Mouse (Mus musculus) C2C12 (cell line): ENCODE results near the gene Bbs5. TPM values are rescaled to one million over a fixed set of nuclear protein-coding genes. Genes with fewer than 3 reads are reported as not detected.
"Not testable (repeated sequence)": the region's sequence is repeated elsewhere in the genome, so short reads cannot be mapped to it uniquely, and the experiment has no call there.

Source experiments
- H3K27me3 ChIP-seq: one replicate; pipeline ENCODE4 v1.6.1; 2011; ENCODE audit not compliant: control insufficient read depth, insufficient read depth, insufficient read length
- H3K36me3 ChIP-seq: one replicate; pipeline ENCODE4 v1.6.1; 2011; ENCODE audit not compliant: control insufficient read depth, insufficient read depth
- H3K4me3 ChIP-seq: one replicate; pipeline ENCODE4 v1.5.1; 2011; ENCODE audit warnings: mild to moderate bottlenecking, control low read depth; ENCODE audit not compliant: poor library complexity, insufficient read depth, severe bottlenecking
- H3K79me2 ChIP-seq: one replicate; pipeline ENCODE4 v1.6.1; 2011; ENCODE audit not compliant: control insufficient read depth, insufficient read depth
- H3K79me3 ChIP-seq: one replicate; pipeline ENCODE4 v1.6.1; 2011; ENCODE audit warnings: low read depth, control low read depth
- H3ac ChIP-seq: one replicate; pipeline ENCODE3; 2011; ENCODE audit warnings: low read depth; ENCODE audit not compliant: control insufficient read depth, insufficient read length
- CEBPB ChIP-seq: IDR thresholded peaks from one replicate; pipeline ENCODE4 v1.6.1; 2011; ENCODE audit warnings: low read depth, mild to moderate bottlenecking, control low read depth, moderate library complexity
- CTCF ChIP-seq: IDR thresholded peaks from one replicate; pipeline ENCODE4 v1.5.1; 2011; ENCODE audit not compliant: control insufficient read depth, insufficient read depth, insufficient read length
- FOSL1 ChIP-seq: IDR thresholded peaks from one replicate; pipeline ENCODE4 v1.8.0; 2011; ENCODE audit warnings: mild to moderate bottlenecking, low read length; ENCODE audit not compliant: poor library complexity, insufficient read depth, severe bottlenecking
- MAX ChIP-seq: IDR thresholded peaks from one replicate; pipeline ENCODE4 v1.6.1; 2011; ENCODE audit warnings: mild to moderate bottlenecking, control low read depth
- MYOD1 ChIP-seq: IDR thresholded peaks from one replicate; pipeline ENCODE4 v1.6.1; 2011; ENCODE audit warnings: low read depth; ENCODE audit not compliant: control insufficient read depth, insufficient read length
- MYOG ChIP-seq: IDR thresholded peaks from one replicate; pipeline ENCODE4 v1.6.1; 2011; ENCODE audit not compliant: control insufficient read depth, insufficient read length; ENCODE audit errors: extremely low read depth
- USF1 ChIP-seq: IDR thresholded peaks from one replicate; pipeline ENCODE4 v1.6.1; 2011; ENCODE audit warnings: low read depth, mild to moderate bottlenecking, control low read depth, moderate library complexity
- polyA plus RNA-seq: library from polyadenylated mRNA; unstranded; fragments of >200 nt; fragmentation: generic; extraction: Trizol; gene quantifications from one replicate; pipeline ENCODE4 v1.2.1, GENCODE M21; 2012; ENCODE audit warnings: missing spikeins

Bbs5 gene
- polyA plus RNA-seq, 1 experiment, result 3.1 TPM

DNA sequence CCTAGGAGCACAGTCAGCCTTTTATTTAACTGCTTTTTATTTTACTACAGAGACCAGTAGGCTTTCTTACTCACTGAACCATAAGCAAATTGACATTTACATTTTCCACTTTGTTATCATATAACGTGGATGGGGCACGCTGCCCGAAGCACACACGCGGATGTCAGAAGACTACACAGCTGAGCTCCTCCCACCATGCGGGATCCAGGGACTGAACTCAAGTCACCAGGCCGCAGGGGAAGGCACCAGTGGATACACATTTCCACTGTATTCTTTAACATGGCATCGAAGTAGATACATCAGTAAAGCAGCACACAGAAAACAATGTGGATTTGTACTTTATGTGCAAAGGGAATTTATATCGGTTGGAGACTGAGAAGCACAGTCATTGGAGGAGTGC lies 28.3 kb downstream of the Bbs5 start:
- Histone ChIP-seq H3K79me3 (no peaks in the 10 kb centered on the region), H3K36me3 (no peaks in the 10 kb centered on the region), H3K27me3 (no peaks in the 10 kb centered on the region), H3ac (no peak overlapping the region), H3K79me2 (no peaks in the 10 kb centered on the region), H3K4me3 (no peak overlapping the region)
- TF ChIP-seq MYOG (no peak), MYOD1 (no peak), MAX (no peak), FOSL1 (no peak), USF1 (no peak), CTCF (no peak), CEBPB (no peak)

GRCm38 (mm10) chr2:69676713-69677112 lies 29.7 kb downstream of the Bbs5 start:
- H3K79me3 ChIP-seq, result no peaks in the 10 kb centered on the region
- H3ac ChIP-seq, result no peak overlapping the region
- no peaks in the 10 kb centered on the region for H3K36me3 ChIP-seq
- no peaks in the 10 kb centered on the region for H3K79me2 ChIP-seq
- no peak for TF ChIP-seq MYOG
- no peak for TF ChIP-seq CEBPB
- TF ChIP-seq FOSL1, result no peak
- TF ChIP-seq CTCF, result no peak
- TF ChIP-seq MYOD1, result no peak
- no peak for TF ChIP-seq MAX
- no peak for TF ChIP-seq USF1
- no peak overlapping the region for H3K4me3 ChIP-seq
- no peaks in the 10 kb centered on the region for H3K27me3 ChIP-seq

DNA sequence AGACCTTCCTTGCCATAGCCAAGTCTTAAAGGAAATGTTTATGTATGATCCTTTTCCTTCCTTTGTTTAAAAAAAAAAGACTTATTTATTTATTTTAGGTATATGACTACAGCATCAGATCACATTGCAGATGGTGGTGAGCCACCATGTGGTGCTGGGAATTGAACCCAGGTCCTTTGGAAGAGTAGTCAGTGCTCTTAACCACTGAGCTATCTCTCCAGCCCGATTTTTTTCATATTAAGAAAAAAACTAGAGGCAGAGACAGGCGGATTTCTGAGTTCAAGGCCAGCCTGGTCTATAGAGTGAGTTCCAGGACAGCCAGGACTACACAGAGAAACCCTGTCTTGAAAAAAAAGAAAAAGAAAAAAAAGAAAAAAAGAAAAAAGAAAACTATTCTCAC lies 30.2 kb downstream of the Bbs5 start:
- not testable (repeated sequence) for H3K27me3 ChIP-seq, H3K4me3 ChIP-seq

DNA sequence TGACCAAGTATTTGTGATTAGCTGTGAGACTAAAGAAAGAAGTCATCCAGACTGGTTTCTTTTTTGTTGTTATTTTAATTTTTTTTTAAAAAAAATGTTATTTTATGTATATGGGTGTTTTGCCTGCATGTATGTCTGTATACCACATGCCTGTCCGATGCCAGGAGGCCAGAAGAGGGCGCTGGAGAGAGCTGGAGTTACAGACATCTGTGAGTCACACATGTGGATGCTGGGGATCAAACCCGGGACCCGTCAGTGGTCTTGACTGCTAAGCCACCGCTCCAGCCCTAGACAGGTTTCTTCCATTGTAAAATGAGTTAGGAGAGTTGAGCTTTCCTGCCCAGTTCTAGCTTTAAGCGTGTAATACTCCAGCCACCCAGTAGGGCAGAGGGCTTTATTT lies 33.0 kb downstream of the Bbs5 start:
- Histone ChIP-seq H3ac (no peak overlapping the region), H3K4me3 (no peak overlapping the region), H3K79me3 (no peaks in the 10 kb centered on the region), H3K79me2 (no peaks in the 10 kb centered on the region), H3K27me3 (no peaks in the 10 kb centered on the region), H3K36me3 (no peaks in the 10 kb centered on the region)
- TF ChIP-seq MAX (no peak), USF1 (no peak), MYOD1 (no peak), FOSL1 (no peak), CEBPB (no peak), MYOG (no peak), CTCF (no peak)

More for the DNA sequence above, 30.2 kb downstream of the Bbs5 start:
- not testable (repeated sequence) for H3K79me2 ChIP-seq, H3K36me3 ChIP-seq, H3K79me3 ChIP-seq, H3ac ChIP-seq

GRCm38 (mm10) chr2:69681931-69682330 lies 35.0 kb downstream of the Bbs5 start:
- Histone ChIP-seq H3K79me3 (no peaks in the 10 kb centered on the region), H3ac (no peak overlapping the region), H3K27me3 (no peaks in the 10 kb centered on the region), H3K79me2 (no peaks in the 10 kb centered on the region), H3K36me3 (peaks cover 2% of the 10 kb centered on the region), H3K4me3 (no peak overlapping the region)
- no peak for TF ChIP-seq USF1
- no peak for TF ChIP-seq MAX
- no peak for TF ChIP-seq FOSL1
- TF ChIP-seq CEBPB, result no peak
- TF ChIP-seq CTCF, result no peak
- no peak for TF ChIP-seq MYOD1
- no peak for TF ChIP-seq MYOG

DNA sequence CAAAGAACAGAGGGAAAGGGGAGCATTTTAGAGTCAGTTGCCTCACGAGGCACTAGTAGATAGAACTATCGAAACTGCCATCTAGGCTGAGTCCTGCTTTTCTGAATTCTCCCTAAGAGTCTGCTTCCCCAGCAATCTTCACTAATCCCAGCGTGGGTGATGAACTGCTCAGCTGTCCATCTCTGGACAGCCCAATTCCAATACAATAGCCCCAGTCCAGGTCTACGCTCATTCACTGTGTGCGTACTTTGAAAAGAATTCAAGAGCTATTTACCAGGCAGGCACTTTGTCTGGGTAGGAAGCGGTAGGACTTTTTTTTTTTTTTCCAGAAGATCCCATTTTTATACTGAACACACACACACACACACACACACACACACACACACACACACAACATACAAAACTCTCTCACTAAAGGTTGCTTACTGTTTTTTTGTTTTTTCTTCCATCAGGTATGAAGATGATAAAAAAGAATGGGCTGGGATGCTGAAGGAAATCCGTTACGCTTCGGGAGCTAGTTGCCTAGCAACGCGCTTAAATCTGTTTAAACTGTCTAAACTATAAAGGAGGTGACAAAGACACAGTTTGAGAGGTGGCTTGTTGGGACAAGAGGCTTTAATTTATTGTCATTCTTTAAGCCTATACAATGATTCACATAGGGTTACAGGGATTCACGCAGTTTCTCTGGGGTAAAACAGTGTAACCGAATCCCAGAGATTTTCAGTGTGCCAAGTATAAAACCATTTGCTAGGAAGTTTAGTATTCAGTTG lies 36.2 kb downstream of the Bbs5 start:
- Histone ChIP-seq H3K79me2 (no peaks in the 10 kb centered on the region), H3K4me3 (no peak overlapping the region), H3K27me3 (no peaks in the 10 kb centered on the region), H3ac (no peak overlapping the region), H3K79me3 (no peaks in the 10 kb centered on the region), H3K36me3 (peaks cover 6% of the 10 kb centered on the region)
- TF ChIP-seq MYOD1 (no peak), MAX (no peak), CEBPB (no peak), USF1 (no peak), MYOG (no peak)
